Mouse (Mus musculus): ENCODE measurements around the gene Cntnap2. TPM values are rescaled to one million over a fixed set of nuclear protein-coding genes. Genes with fewer than 3 reads are reported as not detected.
"Not testable (repeated sequence)": the region's sequence is repeated elsewhere in the genome, so short reads cannot be mapped to it uniquely, and the experiment has no call there.

The Cntnap2 gene
- polyA plus RNA-seq, 1 experiment from 2014 or later = 99.3 TPM

GRCm38 (mm10) chr6:46512841-46513240, 1453.7 kb downstream of the Cntnap2 start:
- Histone ChIP-seq H3K27ac (ENCODE audit: low read depth, low read length) (no peak overlapping the region), H3K4me3 (ENCODE audit: low read depth, low read length) (no peak overlapping the region), H3K4me2 (ENCODE audit: low read depth, low read length) (no peak overlapping the region), H3K9ac (replicated peaks; ENCODE audit: low read depth, low read length) (no peak overlapping the region), H3K4me1 (ENCODE audit: control insufficient read depth, insufficient read depth, low read length) (no peaks in the 10 kb centered on the region), H3K27me3 (ENCODE audit: control insufficient read depth, insufficient read depth, low read length) (no peaks in the 10 kb centered on the region), H3K36me3 (ENCODE audit: control insufficient read depth, insufficient read depth, low read length) (no peaks in the 10 kb centered on the region), H3K9me3 (ENCODE audit: control insufficient read depth, low read length) (no peaks in the 10 kb centered on the region)
- WGBS = 83% methylated on average over 1 of the region's 1 CpGs
- ATAC-seq (ENCODE audit: low read depth) = no peak

GRCm38 (mm10) chr6:46537586-46537985, 1478.4 kb downstream of the Cntnap2 start:
- H3K4me1 ChIP-seq (ENCODE audit: control insufficient read depth, insufficient read depth, low read length); ATAC-seq (ENCODE audit: low read depth); H3K9me3 ChIP-seq (ENCODE audit: control insufficient read depth, low read length); H3K4me2 ChIP-seq (ENCODE audit: low read depth, low read length); H3K4me3 ChIP-seq (ENCODE audit: low read depth, low read length); H3K36me3 ChIP-seq (ENCODE audit: control insufficient read depth, insufficient read depth, low read length); H3K9ac ChIP-seq (replicated peaks; ENCODE audit: low read depth, low read length); H3K27ac ChIP-seq (ENCODE audit: low read depth, low read length); H3K27me3 ChIP-seq (ENCODE audit: control insufficient read depth, insufficient read depth, low read length): not testable (repeated sequence)
- WGBS = 88% methylated on average over 2 of the region's 2 CpGs

GRCm38 (mm10) chr6:46563470-46563869, 1504.3 kb downstream of the Cntnap2 start:
- Histone ChIP-seq H3K9ac (replicated peaks; ENCODE audit: low read depth, low read length) (no peak overlapping the region), H3K27me3 (ENCODE audit: control insufficient read depth, insufficient read depth, low read length) (no peaks in the 10 kb centered on the region), H3K36me3 (ENCODE audit: control insufficient read depth, insufficient read depth, low read length) (no peaks in the 10 kb centered on the region), H3K4me3 (ENCODE audit: low read depth, low read length) (no peak overlapping the region), H3K9me3 (ENCODE audit: control insufficient read depth, low read length) (no peaks in the 10 kb centered on the region), H3K4me2 (ENCODE audit: low read depth, low read length) (no peak overlapping the region), H3K4me1 (ENCODE audit: control insufficient read depth, insufficient read depth, low read length) (no peaks in the 10 kb centered on the region), H3K27ac (ENCODE audit: low read depth, low read length) (no peak overlapping the region)
- no peak for ATAC-seq (ENCODE audit: low read depth)
- WGBS = 75% methylated on average over 2 of the region's 2 CpGs

DNA sequence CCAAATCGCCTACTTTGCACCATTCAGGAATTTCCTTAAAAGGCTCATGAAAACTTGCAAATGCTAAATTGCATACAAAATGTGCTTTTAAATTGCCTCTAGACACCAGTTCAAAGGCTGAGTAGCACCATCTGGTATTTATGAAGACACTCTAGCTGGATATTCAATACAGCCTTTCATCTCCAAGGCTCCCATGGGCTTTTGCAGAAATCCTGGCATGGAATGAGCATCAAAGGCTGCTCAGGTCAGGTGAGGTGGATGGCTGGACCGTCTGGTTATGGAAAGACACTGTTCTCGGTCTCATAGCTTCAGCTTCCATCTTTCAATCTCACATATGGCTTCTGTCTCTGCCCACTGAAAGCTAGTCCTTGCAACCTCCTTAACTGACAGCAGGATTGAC, 1515.9 kb downstream of the Cntnap2 start:
- H3K27ac ChIP-seq (ENCODE audit: low read depth, low read length) = no peak overlapping the region
- no peak overlapping the region for H3K9ac ChIP-seq (replicated peaks; ENCODE audit: low read depth, low read length)
- H3K9me3 ChIP-seq (ENCODE audit: control insufficient read depth, low read length) = no peaks in the 10 kb centered on the region
- H3K36me3 ChIP-seq (ENCODE audit: control insufficient read depth, insufficient read depth, low read length) = no peaks in the 10 kb centered on the region
- WGBS = 61% methylated on average over 3 of the region's 3 CpGs
- no peak for ATAC-seq (ENCODE audit: low read depth)
- H3K27me3 ChIP-seq (ENCODE audit: control insufficient read depth, insufficient read depth, low read length) = no peaks in the 10 kb centered on the region
- no peak overlapping the region for H3K4me2 ChIP-seq (ENCODE audit: low read depth, low read length)
- H3K4me1 ChIP-seq (ENCODE audit: control insufficient read depth, insufficient read depth, low read length) = no peaks in the 10 kb centered on the region
- no peak overlapping the region for H3K4me3 ChIP-seq (ENCODE audit: low read depth, low read length)

DNA sequence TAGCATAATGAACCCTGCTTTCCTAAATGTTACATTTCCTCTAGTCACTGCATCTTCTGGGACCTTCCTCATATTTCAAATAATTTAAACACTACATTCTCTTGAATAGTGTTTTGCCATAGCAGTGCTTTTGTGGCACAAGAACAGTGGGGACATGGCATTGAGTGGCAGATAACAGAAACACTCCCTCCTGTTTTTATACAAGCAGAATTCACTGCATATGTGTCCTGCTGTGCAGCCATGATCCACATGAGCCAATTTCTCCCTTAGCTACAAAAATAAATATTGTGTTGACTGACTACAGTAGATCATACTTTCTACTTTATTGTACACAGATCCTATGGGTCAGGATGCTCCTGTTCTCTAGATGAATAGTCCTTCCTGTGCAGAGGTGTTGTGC, 1553.2 kb downstream of the Cntnap2 start:
- Histone ChIP-seq H3K4me3 (ENCODE audit: low read depth, low read length) (no peak overlapping the region), H3K9ac (replicated peaks; ENCODE audit: low read depth, low read length) (no peak overlapping the region), H3K36me3 (ENCODE audit: control insufficient read depth, insufficient read depth, low read length) (no peaks in the 10 kb centered on the region), H3K27ac (ENCODE audit: low read depth, low read length) (no peak overlapping the region), H3K4me2 (ENCODE audit: low read depth, low read length) (no peak overlapping the region), H3K27me3 (ENCODE audit: control insufficient read depth, insufficient read depth, low read length) (no peaks in the 10 kb centered on the region), H3K4me1 (ENCODE audit: control insufficient read depth, insufficient read depth, low read length) (0 out of 2 replicates have a peak, but pooled peaks cover 4% of the 10 kb centered on the region), H3K9me3 (ENCODE audit: control insufficient read depth, low read length) (no peaks in the 10 kb centered on the region)
- peak; percentile 42; the same call in 1 of the 2 replicates for ATAC-seq (ENCODE audit: low read depth)

DNA sequence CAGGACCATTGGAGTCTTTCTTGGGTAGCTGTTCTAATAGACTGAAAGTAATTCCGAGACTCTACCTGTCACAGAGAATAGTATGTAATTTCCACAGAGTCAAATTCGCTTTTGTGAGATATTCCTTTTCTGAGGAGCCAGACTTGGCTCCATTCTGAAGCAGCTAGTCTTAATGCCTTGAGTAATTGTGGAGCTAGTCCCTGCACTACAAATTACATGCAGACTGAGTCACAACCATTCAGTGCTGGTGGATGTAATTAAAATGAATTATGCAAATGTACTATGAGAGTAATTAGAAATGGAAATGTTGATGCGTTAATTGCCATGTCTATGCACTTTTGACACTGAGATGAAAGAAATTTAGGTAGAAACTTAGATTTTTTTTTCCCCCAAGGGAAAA, 1553.7 kb downstream of the Cntnap2 start:
- Histone ChIP-seq H3K27me3 (ENCODE audit: control insufficient read depth, insufficient read depth, low read length) (no peaks in the 10 kb centered on the region), H3K4me1 (ENCODE audit: control insufficient read depth, insufficient read depth, low read length) (0 out of 2 replicates have a peak, but pooled peaks cover 4% of the 10 kb centered on the region), H3K9ac (replicated peaks; ENCODE audit: low read depth, low read length) (no peak overlapping the region), H3K27ac (ENCODE audit: low read depth, low read length) (no peak overlapping the region), H3K36me3 (ENCODE audit: control insufficient read depth, insufficient read depth, low read length) (no peaks in the 10 kb centered on the region), H3K4me2 (ENCODE audit: low read depth, low read length) (no peak overlapping the region), H3K4me3 (ENCODE audit: low read depth, low read length) (no peak overlapping the region), H3K9me3 (ENCODE audit: control insufficient read depth, low read length) (no peaks in the 10 kb centered on the region)
- peak; percentile 71; the same call in 1 of the 2 replicates for ATAC-seq (ENCODE audit: low read depth)
- WGBS = 68% methylated on average over 3 of the region's 3 CpGs

DNA sequence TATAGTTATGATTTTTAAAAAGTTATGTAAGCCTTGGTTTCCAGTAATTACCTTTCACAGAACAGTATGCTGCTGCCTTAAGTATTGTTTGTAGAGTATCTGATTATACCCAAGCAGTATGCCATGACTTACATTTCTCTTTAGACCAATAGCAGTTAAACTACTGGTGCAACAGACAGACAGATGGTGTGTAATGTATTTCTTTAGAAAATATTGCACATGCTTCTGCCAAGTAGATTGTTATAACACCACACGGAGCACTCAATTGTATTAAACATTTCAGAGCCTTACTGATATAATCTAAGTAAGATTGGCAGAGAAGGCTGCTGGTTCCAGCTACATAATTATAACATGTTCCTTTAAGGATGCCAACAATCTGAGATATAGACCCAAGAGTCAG, 1609.9 kb downstream of the Cntnap2 start:
- Histone ChIP-seq H3K4me3 (ENCODE audit: low read depth, low read length) (no peak overlapping the region), H3K4me1 (ENCODE audit: control insufficient read depth, insufficient read depth, low read length) (no peaks in the 10 kb centered on the region), H3K36me3 (ENCODE audit: control insufficient read depth, insufficient read depth, low read length) (no peaks in the 10 kb centered on the region), H3K4me2 (ENCODE audit: low read depth, low read length) (no peak overlapping the region), H3K27ac (ENCODE audit: low read depth, low read length) (no peak overlapping the region), H3K9ac (replicated peaks; ENCODE audit: low read depth, low read length) (no peak overlapping the region), H3K9me3 (ENCODE audit: control insufficient read depth, low read length) (no peaks in the 10 kb centered on the region), H3K27me3 (ENCODE audit: control insufficient read depth, insufficient read depth, low read length) (no peaks in the 10 kb centered on the region)
- WGBS = 60% methylated on average over 1 of the region's 1 CpGs
- ATAC-seq (ENCODE audit: low read depth) = no peak

- no peaks in the 10 kb centered on the region for H3K4me1 ChIP-seq (ENCODE audit: control insufficient read depth, insufficient read depth, low read length)
- H3K9ac ChIP-seq (replicated peaks; ENCODE audit: low read depth, low read length) = no peak overlapping the region
- H3K9me3 ChIP-seq (ENCODE audit: control insufficient read depth, low read length) = no peaks in the 10 kb centered on the region
- H3K4me2 ChIP-seq (ENCODE audit: low read depth, low read length) = no peak overlapping the region
- no peaks in the 10 kb centered on the region for H3K27me3 ChIP-seq (ENCODE audit: control insufficient read depth, insufficient read depth, low read length)
- H3K36me3 ChIP-seq (ENCODE audit: control insufficient read depth, insufficient read depth, low read length) = no peaks in the 10 kb centered on the region
- H3K4me3 ChIP-seq (ENCODE audit: low read depth, low read length) = no peak overlapping the region
- WGBS = 71% methylated on average over 2 of the region's 2 CpGs
- no peak overlapping the region for H3K27ac ChIP-seq (ENCODE audit: low read depth, low read length)
- peak; percentile 17; the same call in 1 of the 2 replicates for ATAC-seq (ENCODE audit: low read depth)
These were observed 1615.9 kb downstream of the Cntnap2 start for GRCm38 (mm10) chr6:46675081-46675480.

DNA sequence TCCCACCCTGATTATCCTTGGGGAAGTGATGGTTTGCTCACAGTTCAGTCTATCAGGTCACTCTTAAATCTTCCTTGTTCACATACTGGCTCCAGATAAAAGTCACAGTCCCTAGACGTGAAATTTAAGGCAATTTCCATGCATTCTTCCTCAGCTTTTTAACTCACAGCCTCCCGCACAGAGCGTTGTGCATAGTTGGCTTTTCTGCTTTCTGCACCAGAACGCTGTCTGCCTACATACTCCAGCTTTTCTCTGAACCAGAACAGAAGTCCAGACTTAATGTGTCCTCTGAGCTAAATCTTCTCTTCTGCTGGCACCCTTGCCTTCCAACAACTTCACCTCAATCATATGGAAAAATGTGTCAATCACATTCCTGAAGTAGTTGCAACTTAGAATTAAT, 1616.5 kb downstream of the Cntnap2 start:
- no peak overlapping the region for H3K27ac ChIP-seq (ENCODE audit: low read depth, low read length)
- H3K9ac ChIP-seq (replicated peaks; ENCODE audit: low read depth, low read length) = no peak overlapping the region
- H3K4me1 ChIP-seq (ENCODE audit: control insufficient read depth, insufficient read depth, low read length) = no peaks in the 10 kb centered on the region
- 83% methylated on average over 4 of the region's 4 CpGs for WGBS
- no peak for ATAC-seq (ENCODE audit: low read depth)
- H3K36me3 ChIP-seq (ENCODE audit: control insufficient read depth, insufficient read depth, low read length) = no peaks in the 10 kb centered on the region
- H3K4me3 ChIP-seq (ENCODE audit: low read depth, low read length) = no peak overlapping the region
- H3K27me3 ChIP-seq (ENCODE audit: control insufficient read depth, insufficient read depth, low read length) = no peaks in the 10 kb centered on the region
- H3K9me3 ChIP-seq (ENCODE audit: control insufficient read depth, low read length) = no peaks in the 10 kb centered on the region
- H3K4me2 ChIP-seq (ENCODE audit: low read depth, low read length) = no peak overlapping the region

DNA sequence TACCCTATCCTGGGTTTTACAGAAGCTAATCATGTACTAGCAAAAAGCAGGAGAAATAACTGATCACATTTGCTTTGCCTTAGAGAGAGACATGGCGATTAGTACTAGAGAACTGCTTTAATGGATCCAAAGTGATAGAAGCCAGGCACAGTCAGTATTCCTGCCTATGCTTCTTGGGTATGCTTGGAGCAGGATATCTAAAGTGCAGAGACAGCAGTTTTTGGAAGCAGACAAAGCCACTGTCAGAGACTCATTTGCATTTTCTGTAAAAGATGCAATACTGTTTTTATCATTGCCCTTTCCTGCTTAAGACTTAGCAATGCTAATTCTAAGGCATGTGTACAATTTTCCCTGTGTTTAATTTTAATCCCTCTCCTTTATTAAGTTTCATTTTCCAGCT, 1637.0 kb downstream of the Cntnap2 start:
- ATAC-seq (ENCODE audit: low read depth) = no peak
- Histone ChIP-seq H3K9ac (replicated peaks; ENCODE audit: low read depth, low read length) (no peak overlapping the region), H3K4me2 (ENCODE audit: low read depth, low read length) (no peak overlapping the region), H3K36me3 (ENCODE audit: control insufficient read depth, insufficient read depth, low read length) (no peaks in the 10 kb centered on the region), H3K27ac (ENCODE audit: low read depth, low read length) (no peak overlapping the region), H3K4me1 (ENCODE audit: control insufficient read depth, insufficient read depth, low read length) (no peaks in the 10 kb centered on the region), H3K27me3 (ENCODE audit: control insufficient read depth, insufficient read depth, low read length) (no peaks in the 10 kb centered on the region), H3K9me3 (ENCODE audit: control insufficient read depth, low read length) (no peaks in the 10 kb centered on the region), H3K4me3 (ENCODE audit: low read depth, low read length) (no peak overlapping the region)
- 81% methylated on average over 1 of the region's 1 CpGs for WGBS

All from neural tube, embryonic 14.5 days (tissue).